Mouse (Mus musculus): ENCODE measurements around the gene Cyp8b1. TPM values are rescaled to one million over a fixed set of nuclear protein-coding genes. Genes with fewer than 3 reads are reported as not detected.

Cyp8b1 gene
- polyA plus RNA-seq, 1 experiment from 2014 or later: not detected

- 63% methylated on average over 8 of the region's 8 CpGs for WGBS
- Histone ChIP-seq H3K4me1 (replicated peaks) (peaks cover 8% of the 10 kb centered on the region; the same call in 1 of the 2 replicates), H3K27me3 (replicated peaks) (0 out of 2 replicates have a peak, but pooled peaks cover 3% of the 10 kb centered on the region), H3K27ac (ENCODE audit: poor library complexity, severe bottlenecking) (no peak overlapping the region), H3K4me2 (no peak overlapping the region), H3K4me3 (no peak overlapping the region), H3K9ac (no peak overlapping the region), H3K9me3 (replicated peaks) (no peaks in the 10 kb centered on the region), H3K36me3 (no peaks in the 10 kb centered on the region)
- no peak for ATAC-seq (ENCODE audit: insufficient number of reproducible peaks, low FRiP score)
These were observed 12.4 kb downstream of the Cyp8b1 start for GRCm38 (mm10) chr9:121903476-121904305.

DNA sequence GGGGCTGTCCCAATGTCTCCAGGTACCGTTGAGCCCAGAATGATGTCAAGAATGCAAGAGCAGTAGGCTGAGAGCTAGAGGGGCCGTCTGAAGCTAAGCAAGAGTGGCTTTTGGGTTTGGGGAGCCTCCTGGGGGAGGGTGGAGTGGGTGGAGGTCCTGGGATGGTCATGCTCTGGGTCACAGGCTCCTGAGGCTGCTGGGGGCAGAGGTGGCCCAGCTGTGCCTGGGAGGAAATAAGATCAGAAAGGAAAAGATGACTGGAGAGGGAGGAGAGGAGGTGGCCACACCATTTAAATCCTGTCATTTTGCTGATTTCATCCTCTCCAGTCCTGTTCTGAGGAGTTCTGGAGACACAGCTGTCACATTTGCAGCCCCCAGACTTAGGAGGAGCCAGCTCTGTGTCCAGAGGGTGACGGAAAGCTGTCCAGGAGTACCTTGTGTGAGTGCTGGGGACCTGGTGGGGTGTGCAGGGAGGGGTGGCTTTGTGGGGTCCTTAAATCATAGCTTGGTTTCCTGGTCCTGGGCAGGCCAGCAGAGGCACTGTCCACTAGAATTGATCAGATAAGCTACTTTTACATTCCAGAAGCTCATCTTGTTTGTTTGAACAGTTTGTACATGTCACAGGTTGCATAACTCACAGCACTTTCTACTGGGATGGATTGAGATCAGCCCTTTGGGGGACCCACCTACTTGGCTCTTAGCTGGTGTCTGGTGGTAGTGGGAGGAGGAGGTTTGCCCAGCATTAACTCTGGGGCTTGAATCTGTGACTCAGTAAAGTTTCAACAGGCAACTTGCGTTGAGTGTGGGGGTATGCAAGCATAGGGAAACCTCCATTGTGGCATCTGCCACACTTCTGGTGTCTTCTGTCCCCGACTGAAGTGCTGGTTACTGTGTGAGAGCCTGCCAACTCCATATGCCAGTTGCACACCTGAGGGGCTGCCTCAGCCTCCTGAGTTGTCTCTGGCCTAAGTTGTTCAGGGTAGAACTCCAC, 14.1 kb downstream of the Cyp8b1 start:
- Histone ChIP-seq H3K27ac (ENCODE audit: poor library complexity, severe bottlenecking) (no peak overlapping the region), H3K9ac (no peak overlapping the region)

DNA sequence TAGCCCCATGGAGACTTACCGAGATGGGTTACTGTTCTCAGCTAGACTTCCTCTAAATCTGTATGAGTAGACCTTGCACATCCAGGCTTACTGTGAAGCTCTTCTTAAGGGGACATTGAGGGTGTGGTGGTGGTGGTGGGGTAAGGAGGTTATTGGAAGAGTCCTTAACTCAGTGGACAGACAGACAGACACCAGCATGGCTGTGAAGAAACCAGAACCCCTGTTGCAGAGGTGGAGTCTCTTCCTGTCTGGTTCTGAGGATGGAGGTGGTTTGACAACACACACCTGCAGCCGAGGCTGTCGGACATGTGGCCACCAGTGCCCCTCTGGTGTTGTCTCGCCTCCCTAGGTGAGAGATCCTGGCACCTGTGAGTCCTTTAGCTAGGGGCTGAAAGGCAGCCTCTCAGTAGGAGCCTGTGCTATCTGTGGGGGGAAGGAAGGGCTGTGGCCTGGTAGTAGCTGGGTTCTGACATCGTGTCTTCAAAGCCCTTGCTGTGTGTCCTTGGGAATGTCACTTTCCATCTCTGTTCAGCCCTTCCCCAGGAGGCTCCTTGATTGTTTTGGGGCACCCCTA, 15.7 kb downstream of the Cyp8b1 start:
- no peaks in the 10 kb centered on the region for H3K27me3 ChIP-seq (replicated peaks)
- no peak overlapping the region for H3K4me2 ChIP-seq
- peaks cover 8% of the 10 kb centered on the region; the same call in 1 of the 2 replicates for H3K4me1 ChIP-seq (replicated peaks)
- WGBS: 77% methylated on average over 5 of the region's 5 CpGs
- no peaks in the 10 kb centered on the region for H3K9me3 ChIP-seq (replicated peaks)
- H3K27ac ChIP-seq (ENCODE audit: poor library complexity, severe bottlenecking): no peak overlapping the region
- H3K9ac ChIP-seq: no peak overlapping the region
- no peaks in the 10 kb centered on the region for H3K36me3 ChIP-seq
- ATAC-seq (ENCODE audit: insufficient number of reproducible peaks, low FRiP score): no peak
- no peak overlapping the region for H3K4me3 ChIP-seq

More for the DNA sequence above, 14.1 kb downstream of the Cyp8b1 start:
- Histone ChIP-seq H3K4me3 (no peak overlapping the region), H3K4me1 (replicated peaks) (peaks cover 10% of the 10 kb centered on the region; the same call in 1 of the 2 replicates), H3K36me3 (no peaks in the 10 kb centered on the region), H3K27me3 (replicated peaks) (no peaks in the 10 kb centered on the region), H3K4me2 (no peak overlapping the region), H3K9me3 (replicated peaks) (no peaks in the 10 kb centered on the region)
- WGBS: 63% methylated on average over 5 of the region's 5 CpGs
- no peak for ATAC-seq (ENCODE audit: insufficient number of reproducible peaks, low FRiP score)

GRCm38 (mm10) chr9:121899306-121899705, 16.8 kb downstream of the Cyp8b1 start:
- Histone ChIP-seq H3K4me2 (no peak overlapping the region), H3K27ac (ENCODE audit: poor library complexity, severe bottlenecking) (no peak overlapping the region), H3K4me1 (replicated peaks) (peaks cover 7% of the 10 kb centered on the region; the same call in 1 of the 2 replicates), H3K9me3 (replicated peaks) (no peaks in the 10 kb centered on the region), H3K4me3 (no peak overlapping the region), H3K27me3 (replicated peaks) (no peaks in the 10 kb centered on the region), H3K9ac (no peak overlapping the region), H3K36me3 (no peaks in the 10 kb centered on the region)
- 31% methylated on average over 6 of the region's 6 CpGs for WGBS
- no peak for ATAC-seq (ENCODE audit: insufficient number of reproducible peaks, low FRiP score)

DNA sequence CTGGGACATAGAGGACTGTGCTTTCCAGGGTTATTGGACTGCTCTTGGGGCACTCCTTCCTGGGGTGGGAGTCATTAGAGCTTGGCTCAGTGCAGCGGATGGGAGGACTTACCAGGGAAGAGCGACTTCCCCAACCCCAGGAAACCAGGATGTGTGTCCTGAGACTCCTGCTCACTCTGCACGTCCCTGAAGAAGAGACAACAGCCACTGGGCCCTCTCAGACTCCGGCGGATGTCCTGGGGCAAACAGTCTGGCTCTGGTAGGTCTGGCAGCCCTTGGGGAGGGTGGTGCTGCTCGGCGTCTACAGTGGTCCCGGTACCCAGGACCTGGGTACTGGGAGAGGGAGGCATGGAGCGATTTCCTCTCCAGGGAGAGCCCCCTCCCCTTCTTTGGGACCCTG, 17.9 kb downstream of the Cyp8b1 start, which contains the start of gene Ackr2:
TSS of gene Ackr2 (plus strand) at position 111 of the 400 bp plus-strand sequence.
- peaks cover 7% of the 10 kb centered on the region; the same call in 1 of the 2 replicates for H3K4me1 ChIP-seq (replicated peaks)
- no peak within 1 kb of the TSS for H3K27ac ChIP-seq (ENCODE audit: poor library complexity, severe bottlenecking)
- ATAC-seq (ENCODE audit: insufficient number of reproducible peaks, low FRiP score): no peak
- H3K9ac ChIP-seq: no peak within 1 kb of the TSS
- H3K9me3 ChIP-seq (replicated peaks): no peaks in the 10 kb centered on the region
- H3K4me2 ChIP-seq: no peak within 1 kb of the TSS
- 82% methylated on average over 9 of the region's 9 CpGs for WGBS
- H3K4me3 ChIP-seq: no peak within 1 kb of the TSS
- H3K27me3 ChIP-seq (replicated peaks): no peaks in the 10 kb centered on the region
- no peaks in the 10 kb centered on the region for H3K36me3 ChIP-seq

DNA sequence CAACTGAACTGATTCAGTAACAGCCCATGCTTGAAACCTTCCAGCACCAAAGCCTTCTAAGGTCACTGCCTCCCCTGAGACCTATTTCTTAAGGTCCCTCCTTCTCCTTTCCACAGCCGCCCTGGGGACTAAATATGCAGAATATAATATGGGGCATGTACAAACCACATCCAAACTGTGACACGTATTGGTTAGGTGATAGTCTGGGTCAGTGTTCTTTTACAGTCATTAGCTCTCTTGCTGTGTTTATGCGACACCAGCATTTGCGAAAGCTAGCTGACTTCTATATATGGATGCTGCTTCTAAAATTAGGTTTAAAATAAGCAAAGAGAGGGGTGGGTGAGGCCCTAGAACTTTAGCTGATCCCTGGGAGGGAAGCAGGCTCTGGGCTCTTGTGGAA, 19.3 kb downstream of the Cyp8b1 start:
- no peak overlapping the region for H3K27ac ChIP-seq (ENCODE audit: poor library complexity, severe bottlenecking)

DNA sequence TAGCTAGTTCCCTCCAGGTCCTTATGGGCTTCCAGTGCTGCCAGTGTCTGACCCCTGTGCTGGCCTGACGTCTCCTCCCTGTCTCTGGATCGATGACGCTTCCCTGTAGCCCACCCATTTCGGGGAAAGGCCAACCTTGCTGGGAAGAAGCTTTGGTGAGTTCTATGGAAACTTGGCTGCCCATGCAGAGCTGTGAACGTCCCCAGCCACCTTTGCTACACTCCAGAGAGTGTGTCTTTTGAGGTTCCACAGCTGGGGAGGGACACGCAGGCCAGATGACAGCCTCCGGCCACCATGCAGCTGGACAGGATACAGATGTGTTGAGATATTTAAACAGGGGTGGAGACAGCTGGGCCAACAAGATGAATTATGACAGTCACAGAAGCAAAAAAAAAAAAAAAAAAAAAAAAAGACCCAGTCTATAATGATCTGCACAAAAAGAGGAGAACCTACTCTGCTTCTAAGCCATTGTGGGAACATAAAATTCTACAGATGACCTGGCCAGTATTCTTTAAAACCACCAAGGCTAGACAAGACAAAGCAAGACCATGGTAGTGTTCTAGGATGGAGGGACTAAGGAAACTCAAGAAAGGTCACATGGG, 20.6 kb downstream of the Cyp8b1 start:
- Histone ChIP-seq H3K27ac (ENCODE audit: poor library complexity, severe bottlenecking) (no peak overlapping the region), H3K36me3 (no peaks in the 10 kb centered on the region), H3K4me1 (replicated peaks) (peaks cover 15% of the 10 kb centered on the region), H3K9ac (no peak overlapping the region), H3K4me3 (no peak overlapping the region), H3K9me3 (replicated peaks) (no peaks in the 10 kb centered on the region), H3K4me2 (no peak overlapping the region), H3K27me3 (replicated peaks) (no peaks in the 10 kb centered on the region)
- no peak for ATAC-seq (ENCODE audit: insufficient number of reproducible peaks, low FRiP score)
- 66% methylated on average over 7 of the region's 7 CpGs for WGBS

More for the DNA sequence above, 19.3 kb downstream of the Cyp8b1 start:
- peaks cover 7% of the 10 kb centered on the region; the same call in 1 of the 2 replicates for H3K4me1 ChIP-seq (replicated peaks)
- 57% methylated on average over 4 of the region's 4 CpGs for WGBS
- H3K4me3 ChIP-seq: no peak overlapping the region
- H3K9ac ChIP-seq: no peak overlapping the region
- no peak overlapping the region for H3K4me2 ChIP-seq
- no peaks in the 10 kb centered on the region for H3K9me3 ChIP-seq (replicated peaks)
- ATAC-seq (ENCODE audit: insufficient number of reproducible peaks, low FRiP score): no peak
- no peaks in the 10 kb centered on the region for H3K36me3 ChIP-seq
- H3K27me3 ChIP-seq (replicated peaks): no peaks in the 10 kb centered on the region

DNA sequence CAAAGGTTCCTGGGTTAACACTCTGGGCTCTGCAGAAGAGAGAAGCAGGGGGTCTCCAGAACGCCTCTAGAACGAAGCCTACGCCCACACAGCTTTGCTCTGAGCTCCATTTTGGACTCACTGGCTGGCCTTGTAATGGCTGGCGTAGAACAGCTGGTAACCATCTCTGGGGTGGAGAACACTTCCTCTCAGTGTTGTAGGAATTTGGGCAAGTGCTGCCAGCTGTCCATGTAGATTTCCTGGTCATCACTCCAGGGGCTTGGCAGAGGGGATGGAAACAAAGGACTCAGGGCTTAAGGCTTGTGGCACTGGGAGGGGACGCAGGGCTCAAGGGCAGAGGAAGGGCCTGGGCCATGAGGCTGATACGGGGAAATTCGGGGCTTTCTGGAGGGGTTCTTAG, 21.7 kb downstream of the Cyp8b1 start:
- Histone ChIP-seq H3K27ac (ENCODE audit: poor library complexity, severe bottlenecking) (no peak overlapping the region), H3K4me2 (no peak overlapping the region), H3K36me3 (no peaks in the 10 kb centered on the region), H3K9ac (no peak overlapping the region), H3K4me3 (no peak overlapping the region), H3K4me1 (replicated peaks) (peaks cover 22% of the 10 kb centered on the region), H3K27me3 (replicated peaks) (no peaks in the 10 kb centered on the region), H3K9me3 (replicated peaks) (no peaks in the 10 kb centered on the region)
- WGBS: 73% methylated on average over 7 of the region's 7 CpGs
- no peak for ATAC-seq (ENCODE audit: insufficient number of reproducible peaks, low FRiP score)

DNA sequence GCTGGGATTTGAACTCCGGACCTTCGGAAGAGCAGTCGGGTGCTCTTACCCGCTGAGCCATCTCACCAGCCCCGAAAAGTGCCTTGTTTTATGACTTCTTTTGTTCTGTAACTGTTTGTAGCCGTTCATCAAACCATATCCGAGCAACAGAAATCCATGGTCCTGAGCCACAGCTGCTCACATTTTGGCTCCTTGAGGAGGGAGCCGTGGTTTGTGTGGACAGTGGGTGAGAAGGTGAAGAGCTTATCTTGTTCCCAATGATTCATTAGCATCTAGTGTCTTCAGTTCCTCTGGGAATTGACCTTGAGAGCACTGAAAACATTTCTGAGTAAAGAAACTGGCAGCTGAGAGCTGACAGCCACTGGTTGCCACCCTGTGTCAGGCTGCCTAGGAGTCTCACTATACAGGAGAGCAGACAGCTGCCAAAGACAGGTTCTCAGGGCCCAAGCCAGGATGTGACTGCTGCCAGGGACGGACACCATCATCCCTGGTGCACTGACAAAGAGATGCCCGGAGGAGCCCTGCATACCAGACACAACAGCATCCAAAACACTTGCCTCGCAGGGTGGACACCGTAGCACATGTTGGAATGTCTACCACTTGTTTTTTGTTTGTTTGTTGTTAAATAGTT, 23.9 kb downstream of the Cyp8b1 start:
- Histone ChIP-seq H3K4me2 (no peak overlapping the region), H3K9me3 (replicated peaks) (no peaks in the 10 kb centered on the region), H3K4me3 (no peak overlapping the region), H3K36me3 (no peaks in the 10 kb centered on the region), H3K27me3 (replicated peaks) (no peaks in the 10 kb centered on the region), H3K9ac (no peak overlapping the region), H3K4me1 (replicated peaks) (peaks cover 21% of the 10 kb centered on the region), H3K27ac (ENCODE audit: poor library complexity, severe bottlenecking) (no peak overlapping the region)
- ATAC-seq (ENCODE audit: insufficient number of reproducible peaks, low FRiP score): no peak
- 83% methylated on average over 12 of the region's 12 CpGs for WGBS

DNA sequence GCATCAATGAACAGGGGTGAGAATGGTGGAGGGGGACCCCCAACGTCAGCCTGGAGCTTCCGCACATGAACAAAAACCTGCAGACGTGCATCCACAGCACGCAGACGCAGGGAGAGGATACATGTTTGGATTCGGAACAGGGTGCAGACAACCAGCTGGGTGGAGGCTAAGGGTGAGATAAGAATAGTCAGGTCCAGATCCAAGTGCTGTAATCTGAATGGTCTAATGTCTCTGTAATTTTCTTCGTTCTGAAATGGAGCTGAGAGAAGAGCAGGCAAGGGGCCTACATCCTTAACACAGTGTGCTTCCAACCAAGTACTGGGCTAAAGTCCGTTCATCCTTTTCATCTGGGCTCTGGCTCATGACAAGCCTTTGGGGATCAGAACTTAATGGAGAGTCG, 24.8 kb downstream of the Cyp8b1 start:
- Histone ChIP-seq H3K4me2 (no peak overlapping the region), H3K27ac (ENCODE audit: poor library complexity, severe bottlenecking) (no peak overlapping the region), H3K4me1 (replicated peaks) (peaks cover 15% of the 10 kb centered on the region), H3K4me3 (no peak overlapping the region), H3K36me3 (no peaks in the 10 kb centered on the region), H3K9ac (no peak overlapping the region), H3K9me3 (replicated peaks) (no peaks in the 10 kb centered on the region), H3K27me3 (replicated peaks) (no peaks in the 10 kb centered on the region)
- ATAC-seq (ENCODE audit: insufficient number of reproducible peaks, low FRiP score): no peak
- 73% methylated on average over 9 of the region's 9 CpGs for WGBS

Data from heart, embryonic 12.5 days (tissue).